Mouse (Mus musculus) MEL (cell line): ENCODE results near the gene Casp3.

Experiments
- GATA1 ChIP-seq: IDR thresholded peaks from 2 replicates; pipeline ENCODE4 v1.6.1; 2011; ENCODE audit warnings: low read depth, low read length, improper control_type of control experiment
- JUND ChIP-seq: IDR thresholded peaks from 2 replicates; pipeline ENCODE4 v1.6.1; 2011; ENCODE audit warnings: low read depth, mild to moderate bottlenecking, improper control_type of control experiment, low read length
- POLR2A ChIP-seq, 2 experiments: IDR thresholded peaks; 2 replicates each; pipeline ENCODE4 v1.6.1; 2011 to 2012; ENCODE audit warnings: low read length in 2 of 2, mild to moderate bottlenecking in 2 of 2, control low read depth in 1 of 2, improper control_type of control experiment in 1 of 2, low read depth in 1 of 2, moderate library complexity in 1 of 2; ENCODE audit not compliant: control insufficient read depth in 1 of 2, insufficient read depth in 1 of 2, poor library complexity in 1 of 2
- USF2 ChIP-seq, 2 experiments: IDR thresholded peaks; 2 replicates each; pipeline ENCODE4 v1.6.1; 2011 to 2012; ENCODE audit warnings: improper control_type of control experiment in 2 of 2, low read length in 2 of 2, borderline replicate concordance in 1 of 2, inconsistent platforms in 1 of 2, low read depth in 1 of 2, mild to moderate bottlenecking in 1 of 2; ENCODE audit not compliant: insufficient read depth in 1 of 2

GRCm38 (mm10) chr8:46655919-46656318 is 38.8 kb downstream of the Casp3 start:
- no peak for TF ChIP-seq JUND
- TF ChIP-seq USF2 (IDR thresholded peaks at IDR 0.05; ENCODE audit: borderline replicate concordance in 1 of 2, insufficient read depth in 1 of 2, low read depth in 1 of 2, low read length in 2 of 2): no peak
- no peak for TF ChIP-seq POLR2A (IDR thresholded peaks at IDR 0.05; ENCODE audit: control insufficient read depth in 1 of 2, insufficient read depth in 1 of 2, low read depth in 1 of 2, low read length in 2 of 2, poor library complexity in 1 of 2)
- TF ChIP-seq GATA1: no peak
